In genomic region chr1:158581806-158582205, GRCm38 (mm10) we compare ENCODE assay signal across 15 mouse cellular contexts.
DNase-seq lines count a peak whose midpoint lies in the region; ATAC-seq lines count a peak whose summit lies in the region.
"Had no signal": no experiment of that assay in that cellular context is flagged by ENCODE, and none has a peak within 500 bp of the region (broad histone marks: within the 10 kb centered on the region; RNA-seq: fewer than 3 reads in every experiment).

No protein-coding gene starts in this region.

- no peak for ATAC-seq in CD4-positive, CD25-positive, alpha-beta regulatory T cell, adult 4 months
- ATAC-seq: forebrain, embryonic 14.5 days; midbrain, embryonic 16.5 days had no signal

- peak; percentile 42 for DNase-seq in layer of hippocampus, adult 11-12 months (ENCODE audit: low spot score)
- DNase-seq in layer of hippocampus, postnatal 10 days (ENCODE audit: low spot score in 2 of 2) = no peak
- peak; percentile 90 for DNase-seq in brain, adult 2 months (ENCODE audit: low read depth, low spot score)
- DNase-seq in layer of hippocampus, adult 9-10 months (ENCODE audit: low spot score) = peak; percentile 21
- DNase-seq in left cerebral cortex, postnatal 36 days (ENCODE audit: low spot score in 2 of 2) = peak; percentile 28 to 48
- DNase-seq in thymus, postnatal 36 days = no peak
- DNase-seq: adrenal gland, postnatal 25 days; cerebellum, adult 9-10 months; gastrocnemius, adult 2 months; kidney, adult 11 months; kidney, postnatal 36 days; thymus, adult 2 months had no signal

- intact Hi-C loops in left cerebral cortex, postnatal 36 days (cut with DNase I) = no loop called here

Comparison
In these comparisons a context has a peak if more than half of its experiments do, and no peak if none do; other contexts are left out.
1. DNase-seq: peak in layer of hippocampus, adult 11-12 months (single experiment), brain, adult 2 months (single experiment), layer of hippocampus, adult 9-10 months (single experiment) and left cerebral cortex, postnatal 36 days (2 of 2); none in layer of hippocampus, postnatal 10 days (0 of 2) and thymus, postnatal 36 days (0 of 2).